Mouse (Mus musculus) cerebellum, postnatal 36 days (tissue): ENCODE measurements around the gene Ptprc.

Experiments
- DNase-seq, 2 experiments: peaks; one replicate each; pipeline ENCODE4 v3.0.0; 2021 to 2022; ENCODE audit warnings: mixed read lengths in 2 of 2

The Ptprc gene

DNA sequence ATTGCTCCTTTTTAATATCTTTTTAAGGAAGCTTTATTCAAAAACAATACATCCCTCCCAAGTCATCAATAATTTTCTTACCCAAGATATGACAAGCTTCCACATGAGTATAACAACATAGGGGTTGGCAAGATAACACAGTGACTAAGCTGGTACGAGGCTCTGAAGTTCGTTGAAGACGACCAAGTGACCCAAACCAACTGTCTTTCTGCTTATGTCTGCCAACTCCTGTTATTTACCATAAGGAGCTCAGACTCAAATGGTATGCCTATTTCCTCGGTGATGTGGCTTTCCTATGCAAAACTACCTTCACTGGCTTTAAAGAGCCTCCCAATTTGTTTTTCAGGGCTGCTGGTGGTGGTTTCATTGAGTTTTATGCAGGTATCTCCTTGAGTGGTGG, at the start of gene Ptprc:
Gene Ptprc, minus strand, starts transcription at position 215 of the 400 bp plus-strand sequence.
- no peak for DNase-seq

DNA sequence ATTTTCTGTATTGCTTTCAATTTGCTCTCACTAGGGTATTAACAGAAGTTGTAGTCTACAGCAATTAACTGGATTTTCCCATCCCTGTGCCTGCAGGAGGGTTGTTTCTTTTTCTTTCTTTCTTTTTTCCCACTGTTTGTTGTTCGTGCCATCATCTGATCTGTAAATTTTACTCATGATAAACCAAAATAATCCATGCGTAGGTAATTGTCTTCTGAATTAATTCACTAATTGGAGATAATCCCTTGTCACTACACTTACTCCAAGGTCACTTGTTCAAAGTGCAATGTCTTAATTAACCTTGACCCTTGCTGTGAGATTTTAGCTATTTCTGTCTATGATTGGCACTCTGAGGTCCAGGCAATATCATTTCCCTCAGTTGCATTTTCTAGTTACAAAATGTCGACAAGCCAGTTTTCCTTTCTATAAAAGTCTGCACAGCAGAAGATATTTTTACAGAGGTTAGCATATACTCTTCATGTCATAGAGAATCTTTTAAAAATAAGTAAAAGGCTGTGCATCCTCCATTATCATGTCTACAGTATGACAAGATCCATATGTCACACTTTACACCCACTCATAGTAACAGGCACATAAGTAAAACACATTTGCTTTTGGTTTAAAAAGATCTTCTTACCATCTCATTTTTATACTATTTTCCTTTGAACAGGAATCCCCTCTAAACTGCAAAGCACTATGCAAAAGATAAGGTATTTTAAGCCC, 39.4 kb upstream of the Ptprc start:
- no peak for DNase-seq

DNA sequence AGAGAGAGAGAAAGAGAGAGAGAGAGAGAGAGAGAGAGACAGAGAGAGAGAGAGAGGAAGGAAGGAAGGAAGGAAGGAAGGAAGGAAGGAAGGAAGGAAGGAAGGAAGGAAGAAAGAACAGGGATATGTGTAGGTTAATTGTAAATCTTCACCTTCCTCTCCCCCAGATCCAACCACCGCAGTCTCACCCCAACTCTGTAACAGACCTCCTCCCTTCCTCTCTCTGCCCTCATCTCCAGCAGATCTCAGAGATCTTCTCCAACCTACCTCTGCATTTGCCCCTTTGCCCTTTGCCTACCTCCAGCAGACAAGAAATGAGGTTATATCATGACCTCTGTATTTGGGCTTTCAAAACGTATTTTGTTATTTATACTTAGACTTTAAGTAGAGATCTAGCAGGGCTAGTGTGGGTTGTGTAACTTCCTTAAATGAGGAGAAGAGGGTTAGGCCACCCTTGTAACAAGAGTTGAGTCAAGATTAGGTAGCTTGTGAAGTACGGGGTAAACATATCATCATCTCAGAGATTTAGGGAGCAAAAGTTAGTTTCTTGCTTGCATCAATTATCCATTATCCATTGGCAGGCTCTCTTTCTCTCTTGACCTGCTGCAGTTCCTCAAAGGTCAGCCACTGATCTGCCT, 35.0 kb upstream of the Ptprc start:
- no peak for DNase-seq

DNA sequence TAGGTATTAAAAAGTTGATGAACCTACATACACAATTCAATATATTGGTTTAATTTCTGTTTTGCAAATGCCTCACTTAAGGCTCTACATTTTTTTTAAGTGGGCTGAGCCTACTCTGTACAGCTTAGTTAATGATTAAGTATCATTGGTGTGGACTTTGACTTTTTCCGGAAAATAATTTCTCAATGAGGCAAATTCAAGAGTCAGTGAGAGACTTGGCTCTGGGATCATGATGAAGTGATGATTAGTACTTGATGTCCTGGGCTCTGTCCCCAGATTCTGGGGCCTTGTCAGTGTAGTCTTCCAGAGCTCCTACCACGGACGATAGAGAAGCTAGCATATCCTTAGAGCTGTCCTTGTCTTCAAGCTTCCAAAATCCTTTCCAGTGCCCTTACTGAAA, 34.2 kb upstream of the Ptprc start:
- no peak for DNase-seq

DNA sequence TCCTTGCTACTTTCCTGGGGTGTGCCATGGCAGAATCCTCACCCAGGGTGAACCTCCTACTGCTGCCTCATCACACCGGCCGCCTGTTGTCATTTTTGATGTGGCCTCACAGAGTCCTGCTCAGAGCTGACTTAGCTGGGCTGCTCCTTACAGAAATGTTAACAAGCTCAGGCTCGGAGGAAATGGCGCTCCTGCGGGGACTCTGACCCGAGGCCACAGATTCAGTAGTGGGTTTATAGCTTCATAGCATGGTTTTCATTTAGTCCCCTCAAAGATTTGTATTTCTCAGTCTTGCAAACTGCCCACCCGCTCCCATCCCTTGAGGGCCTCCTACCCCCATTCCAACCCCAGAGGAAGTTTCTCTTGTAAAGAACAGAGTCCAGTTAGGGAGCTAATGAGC, 30.5 kb upstream of the Ptprc start:
- no peak for DNase-seq

DNA sequence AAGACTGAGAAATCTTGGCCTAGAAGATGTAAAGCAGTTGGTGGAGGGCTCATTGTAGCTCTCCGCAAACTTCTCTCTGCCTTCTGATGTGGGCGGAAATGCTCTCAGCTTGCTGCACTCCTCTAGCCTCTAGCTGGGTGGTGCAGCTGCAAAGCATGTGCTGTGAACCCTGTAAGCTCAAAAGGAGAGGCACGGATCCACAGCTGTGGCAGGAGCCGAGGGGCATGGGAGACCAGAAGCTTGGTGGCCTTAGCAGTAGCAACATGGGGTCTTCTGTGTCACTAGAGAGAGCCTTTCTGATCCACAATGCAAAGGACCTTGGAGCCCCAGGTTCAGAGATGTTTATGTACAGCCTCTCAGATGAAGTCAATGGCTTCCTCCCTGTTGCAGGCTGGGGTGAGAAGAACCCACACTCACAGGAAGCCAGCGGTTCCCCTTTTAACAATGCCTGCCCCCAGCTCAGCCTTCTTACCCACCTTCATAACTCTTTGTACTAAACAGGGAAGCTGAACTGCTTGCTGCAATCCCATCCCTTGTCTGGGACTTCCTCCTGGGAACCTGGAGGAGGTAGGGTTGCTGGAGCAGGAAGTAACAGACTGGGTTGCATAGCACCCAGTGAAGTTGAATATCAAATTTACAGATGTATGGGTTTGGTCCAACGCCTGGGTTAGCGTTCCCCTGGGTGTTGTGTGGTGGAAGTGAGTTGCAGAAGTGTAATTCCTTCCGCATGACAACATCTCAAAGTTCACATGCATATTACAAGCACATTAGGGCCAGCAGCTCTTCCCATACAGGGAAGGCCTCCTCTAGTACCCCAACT, 16.4 kb upstream of the Ptprc start:
- DNase-seq, result no peak

DNA sequence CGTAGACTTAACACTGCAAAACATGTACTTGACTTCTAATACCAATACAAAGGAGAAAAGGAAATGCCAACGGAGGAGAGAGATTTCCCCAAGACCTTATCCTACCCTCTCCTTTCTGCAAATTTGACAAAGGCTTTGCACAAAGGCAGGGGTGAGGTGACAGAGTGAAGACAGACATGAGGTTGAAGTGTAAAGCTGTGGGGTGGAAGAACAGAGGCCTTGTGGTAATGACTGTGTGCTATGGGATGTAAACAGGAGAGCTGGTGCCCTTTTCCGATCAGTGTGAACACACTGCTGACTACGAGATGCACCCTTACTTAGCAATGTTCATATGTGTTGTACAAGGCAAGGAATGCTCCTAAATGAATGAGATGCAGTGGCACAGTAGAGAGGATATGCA, 12.6 kb upstream of the Ptprc start:
- DNase-seq, result no peak

DNA sequence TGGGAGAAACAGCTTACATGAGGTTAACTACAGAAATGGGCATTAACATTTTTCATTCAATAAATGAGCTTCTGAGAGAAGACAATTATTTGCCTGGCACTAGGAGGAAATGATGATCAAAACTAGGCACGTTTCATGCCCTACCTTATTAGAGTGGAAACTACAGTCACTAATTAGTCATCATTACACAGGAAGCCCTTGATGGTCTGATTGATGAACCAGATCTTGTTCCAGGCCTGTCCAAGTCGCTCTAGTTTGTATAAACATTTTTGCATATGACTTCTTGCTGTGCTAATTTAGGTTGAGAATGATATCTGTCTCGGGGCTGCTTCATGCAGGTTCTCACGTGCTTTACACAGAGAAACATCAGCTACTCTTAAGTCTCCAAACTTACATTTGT, 10.4 kb upstream of the Ptprc start:
- no peak for DNase-seq

DNA sequence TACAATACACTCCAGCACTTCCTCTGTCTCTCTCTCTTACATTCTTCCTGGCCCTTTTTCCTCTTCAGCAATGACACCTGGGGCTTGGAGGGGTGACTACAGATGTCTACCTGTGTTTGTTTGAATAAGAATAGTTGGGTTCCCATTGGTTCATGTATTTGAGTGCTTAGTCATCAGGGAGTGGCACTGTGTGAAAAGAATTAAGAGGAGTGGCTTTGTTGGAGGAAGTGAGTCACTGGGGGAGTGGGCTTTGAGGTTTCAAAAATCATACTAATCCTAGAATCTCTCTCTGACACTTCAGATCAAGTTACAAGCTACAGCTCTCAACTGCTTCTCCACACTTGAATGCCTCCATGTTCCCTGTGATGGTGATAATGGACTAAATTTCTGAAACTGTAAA, 4.6 kb upstream of the Ptprc start:
- DNase-seq, result no peak

DNA sequence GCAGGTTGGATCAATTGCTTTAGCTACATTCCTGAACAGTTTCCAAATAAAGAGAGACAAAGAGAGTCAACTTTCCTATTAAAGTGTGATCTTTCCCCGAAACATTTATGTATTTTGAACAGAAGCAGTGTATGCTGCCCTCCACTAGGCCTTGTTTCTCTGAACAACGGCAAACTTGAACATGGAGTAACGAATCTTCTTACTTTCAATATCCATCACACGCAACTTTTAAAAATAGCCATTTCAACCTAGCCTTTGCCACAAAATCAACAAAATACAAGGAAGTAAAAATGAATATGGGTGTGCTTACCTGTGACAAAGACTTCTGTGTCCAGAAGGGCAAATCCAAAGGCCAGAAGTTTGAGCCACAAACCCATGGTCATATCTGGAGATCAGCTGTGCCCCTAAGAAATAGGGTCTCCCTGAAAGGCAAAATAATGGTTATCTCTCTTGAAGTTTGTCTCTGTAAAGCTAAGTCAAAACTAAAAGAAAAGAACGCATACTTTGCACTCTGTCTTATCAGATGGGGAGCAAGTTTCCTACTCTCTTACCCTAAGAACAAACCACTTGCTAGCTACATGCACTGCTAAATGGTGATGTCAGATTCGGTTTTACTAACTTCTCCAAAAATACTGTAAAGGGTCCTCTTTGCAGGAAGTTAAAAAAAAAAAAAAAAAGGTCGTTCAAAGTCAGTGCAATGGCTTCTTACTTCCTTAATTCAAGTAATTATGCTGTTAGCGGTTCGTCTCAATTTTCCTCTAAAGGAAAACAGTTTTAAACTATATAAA, 609 bp downstream of the Ptprc start:
- no peak for DNase-seq

DNA sequence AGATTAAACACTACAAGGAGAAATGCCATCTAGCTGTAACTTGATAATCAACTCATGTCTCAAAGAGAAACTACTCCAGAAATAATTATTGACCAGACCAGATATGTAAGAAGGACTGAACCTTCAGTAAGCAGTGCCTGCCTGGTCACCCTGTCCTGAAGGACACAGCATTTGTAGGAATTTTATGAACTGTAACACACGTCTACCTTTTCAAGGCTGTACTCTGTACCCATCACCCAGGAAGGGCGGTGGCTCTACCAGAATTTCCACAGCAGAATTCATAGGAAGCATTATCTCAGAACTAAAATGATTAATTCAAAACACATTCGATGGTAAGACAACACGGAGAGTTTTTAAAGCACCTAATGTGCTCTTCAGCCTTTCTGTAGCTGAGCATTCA, 1.4 kb downstream of the Ptprc start:
- no peak for DNase-seq

DNA sequence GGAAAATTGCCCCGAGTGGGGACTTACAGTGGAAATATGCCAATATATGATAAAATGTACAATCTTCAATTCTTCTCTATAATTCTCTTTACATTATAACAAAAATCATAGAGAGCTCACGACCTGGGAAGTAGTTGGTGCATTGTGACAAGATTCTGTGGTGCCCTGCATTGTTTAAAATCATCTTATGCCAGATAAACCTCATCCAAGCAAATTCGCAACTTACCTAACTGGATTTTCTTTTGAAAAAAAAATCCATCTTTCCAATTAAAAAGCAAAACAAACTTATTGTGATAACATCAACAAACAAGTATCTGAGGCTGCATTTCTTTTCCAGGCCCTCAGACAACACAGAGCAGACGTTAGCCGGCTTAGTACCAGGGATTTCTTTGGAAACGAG, 1.8 kb downstream of the Ptprc start:
- no peak for DNase-seq

DNA sequence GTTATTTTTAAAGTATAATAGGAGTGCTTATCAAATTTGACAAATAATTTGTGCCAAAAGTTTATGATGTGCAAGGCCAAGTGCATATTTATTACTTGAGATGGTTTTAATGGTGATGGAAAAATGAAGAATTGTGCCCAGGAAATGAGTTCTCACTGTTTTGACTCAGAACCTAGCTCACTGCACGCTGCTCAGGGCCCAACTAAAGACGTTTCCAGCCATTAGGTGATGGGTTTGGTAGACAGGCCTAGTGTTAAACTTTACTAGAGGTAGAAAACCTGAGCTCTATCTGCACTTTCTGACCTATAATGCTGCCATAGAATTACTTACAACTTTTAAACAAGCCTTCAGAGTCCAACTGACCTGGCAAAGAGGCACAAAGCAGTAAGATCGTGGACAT, 3.0 kb downstream of the Ptprc start:
- no peak for DNase-seq

DNA sequence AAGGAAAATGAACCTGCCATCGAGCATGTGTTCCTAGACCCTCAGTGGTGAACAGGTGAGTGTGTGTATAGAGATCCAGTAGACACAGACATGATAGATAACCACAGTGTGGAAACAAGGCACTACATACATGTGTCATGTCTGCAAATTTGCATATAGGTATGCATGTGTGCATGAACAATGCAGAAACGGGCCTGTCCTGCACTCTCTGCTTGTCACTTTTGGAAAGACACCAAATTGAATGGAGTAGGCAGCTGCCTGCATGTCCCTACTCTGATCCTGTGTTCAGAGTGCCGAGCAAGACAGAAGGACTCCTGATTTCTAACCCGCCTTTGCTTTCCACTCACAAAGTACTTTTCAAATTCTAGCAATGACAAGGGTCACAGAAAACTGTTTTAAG, 3.4 kb downstream of the Ptprc start:
- DNase-seq, result no peak

DNA sequence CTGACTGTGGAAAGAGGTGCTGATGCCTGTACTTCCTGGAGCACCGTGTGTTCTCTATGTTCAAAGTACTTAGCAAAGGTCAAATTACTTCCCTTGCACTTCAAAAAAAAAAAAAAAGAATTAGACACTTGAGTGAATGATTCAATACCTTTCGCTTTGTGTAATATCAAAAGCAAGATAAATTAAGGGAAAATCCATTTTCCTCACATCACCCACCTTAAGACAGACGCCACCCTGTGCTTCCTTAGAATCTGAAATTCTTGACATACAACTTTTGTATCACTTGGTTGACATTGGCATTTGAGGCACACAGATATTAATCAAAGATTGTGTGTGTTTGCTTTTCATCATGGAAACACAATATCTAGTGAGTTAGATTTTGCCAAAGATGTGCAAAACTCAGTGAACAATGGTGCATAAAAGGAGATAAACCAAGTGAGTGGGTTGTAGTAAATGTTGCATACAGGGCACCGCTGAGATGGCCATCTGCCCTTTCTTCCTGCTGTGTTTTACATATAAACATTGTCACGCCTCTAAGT, 9.2 kb downstream of the Ptprc start:
- no peak for DNase-seq

DNA sequence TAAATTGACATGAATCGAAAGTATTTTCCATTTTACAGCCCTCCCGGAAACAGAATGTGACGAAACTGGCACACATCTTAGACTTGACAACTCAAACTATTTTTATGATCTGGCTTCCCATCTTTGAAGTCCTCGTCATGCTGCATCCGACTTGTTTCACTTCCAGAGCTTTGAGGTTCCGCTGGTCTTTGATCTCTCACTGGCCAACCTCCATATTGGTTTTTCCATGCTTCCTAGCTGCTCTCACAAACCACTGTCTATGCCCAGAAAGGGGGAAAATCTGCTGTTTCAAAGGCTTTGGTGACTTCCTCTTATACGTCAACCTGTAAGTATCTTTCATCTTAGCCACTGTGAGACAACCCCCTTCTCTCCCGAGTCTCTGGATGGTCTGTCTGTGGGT, 12.9 kb downstream of the Ptprc start:
- no peak for DNase-seq

DNA sequence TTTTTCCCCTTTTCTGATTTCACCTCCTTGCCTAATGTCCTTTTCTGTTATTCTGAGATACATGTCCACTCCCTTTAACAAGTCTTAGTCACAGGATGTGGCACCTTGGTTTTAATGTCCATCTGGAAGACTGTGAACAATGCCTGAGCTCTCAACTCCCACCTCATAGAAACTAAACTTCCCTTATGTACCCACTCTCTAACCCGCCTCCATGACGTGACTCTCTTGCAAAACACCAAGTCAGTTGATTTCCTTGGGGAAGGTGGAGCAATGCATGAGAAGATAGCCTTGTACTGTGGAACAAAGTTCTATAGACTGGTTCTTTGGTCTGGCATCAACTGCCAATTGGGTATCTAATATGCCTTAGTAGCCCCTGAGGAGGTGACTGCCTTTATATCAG, 16.6 kb downstream of the Ptprc start:
- no peak for DNase-seq

DNA sequence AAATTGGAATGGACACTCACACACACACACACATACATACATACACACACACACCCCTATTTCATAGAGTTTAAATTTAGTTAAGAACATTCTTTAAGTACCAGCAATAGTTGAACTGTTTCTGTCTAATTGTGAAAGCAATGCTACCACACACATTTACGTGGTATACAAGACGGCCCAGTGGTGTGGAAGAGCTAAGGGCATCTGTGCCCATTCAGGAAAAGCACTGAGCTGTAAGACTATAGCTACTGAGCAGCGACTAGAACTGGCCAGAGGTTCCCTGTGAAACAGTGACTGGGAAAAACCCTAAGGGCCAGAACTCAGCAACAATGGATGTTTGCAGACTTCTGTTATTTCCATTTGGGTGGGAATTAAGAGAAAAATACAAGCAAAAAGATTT, 17.3 kb downstream of the Ptprc start:
- no peak for DNase-seq

DNA sequence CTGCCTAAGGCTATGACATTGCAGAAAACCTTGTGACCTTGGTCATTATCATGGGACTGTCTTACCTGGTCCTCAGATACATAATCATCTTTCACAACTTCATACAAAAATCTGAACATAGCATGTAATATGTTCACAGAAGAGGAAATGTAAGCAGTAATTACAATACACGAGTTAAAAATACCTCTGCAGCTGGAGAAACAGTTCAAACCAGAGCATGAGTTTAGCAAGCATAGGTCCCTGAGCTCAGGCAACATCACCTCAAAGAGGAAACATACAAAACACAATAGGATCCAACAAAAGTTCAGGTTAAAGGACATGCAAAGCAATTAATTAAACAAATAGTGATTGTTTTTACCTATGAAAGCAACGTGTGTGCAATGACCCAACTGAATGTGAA, 17.8 kb downstream of the Ptprc start:
- DNase-seq, result no peak

DNA sequence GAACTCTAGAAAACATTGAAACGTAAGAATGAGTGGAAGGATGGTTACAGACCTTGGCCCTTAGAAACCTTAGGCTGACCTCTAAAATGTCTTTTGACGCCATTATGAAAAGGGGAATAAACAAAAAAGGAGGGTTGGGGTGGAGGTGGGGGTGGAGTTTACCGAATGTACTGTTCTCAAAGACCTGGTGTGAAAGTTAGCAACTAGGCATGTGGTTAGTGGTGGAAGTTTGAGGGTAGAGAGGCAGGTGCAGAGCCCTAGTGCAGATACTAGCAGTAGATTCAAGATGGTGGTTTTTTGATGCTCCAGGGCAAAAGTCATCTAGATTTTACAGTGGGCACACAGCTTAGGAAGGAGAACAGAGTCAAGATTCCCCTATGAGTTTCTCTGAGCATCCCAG, 18.5 kb downstream of the Ptprc start:
- no peak for DNase-seq

DNA sequence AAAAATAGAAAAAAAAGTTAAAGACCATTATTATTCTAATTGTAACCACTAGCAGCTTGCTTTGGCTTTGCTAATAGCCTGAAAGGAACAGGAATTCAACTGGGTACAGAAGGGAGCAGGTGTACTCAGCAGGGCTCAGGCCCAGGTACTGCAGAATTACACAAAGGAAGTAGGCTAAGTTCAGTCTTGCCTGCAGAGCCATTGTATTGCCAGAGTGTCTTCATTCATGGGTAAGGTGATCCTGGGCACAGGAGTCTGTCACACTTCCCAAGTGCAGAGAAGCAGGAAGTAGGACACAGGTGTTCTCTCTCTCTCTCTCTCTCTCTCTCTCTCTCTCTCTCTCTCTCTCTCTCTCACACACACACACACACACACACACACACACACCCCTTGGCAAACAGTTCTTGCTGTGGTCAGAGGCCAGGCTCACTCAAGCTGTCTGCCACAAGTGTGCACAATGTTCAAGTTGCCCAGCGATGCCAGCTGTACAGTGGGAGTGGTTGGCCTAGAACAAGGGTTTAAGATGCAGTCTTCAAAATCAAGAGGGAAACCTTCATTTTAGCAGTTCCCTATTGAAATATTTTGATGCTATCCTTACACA, 21.2 kb downstream of the Ptprc start:
- DNase-seq, result no peak

DNA sequence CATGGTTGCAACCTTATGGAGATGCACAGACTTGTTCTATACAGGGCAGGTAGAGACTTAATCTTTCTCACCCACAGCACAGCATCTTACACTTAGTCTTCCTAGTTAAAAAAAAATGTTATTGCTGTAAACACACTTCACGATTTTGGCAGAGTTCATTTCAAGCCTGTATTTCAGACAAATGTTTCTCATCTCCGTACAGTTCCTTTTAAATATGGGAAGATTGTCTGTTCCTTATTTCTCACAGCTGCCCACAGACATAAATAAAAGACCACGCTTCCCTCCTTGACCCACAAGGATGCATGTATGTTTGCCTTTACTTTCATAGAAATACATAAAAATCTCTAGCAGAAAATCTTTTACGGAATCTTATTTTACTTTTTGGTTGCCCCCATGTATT, 22.4 kb downstream of the Ptprc start:
- DNase-seq, result no peak

DNA sequence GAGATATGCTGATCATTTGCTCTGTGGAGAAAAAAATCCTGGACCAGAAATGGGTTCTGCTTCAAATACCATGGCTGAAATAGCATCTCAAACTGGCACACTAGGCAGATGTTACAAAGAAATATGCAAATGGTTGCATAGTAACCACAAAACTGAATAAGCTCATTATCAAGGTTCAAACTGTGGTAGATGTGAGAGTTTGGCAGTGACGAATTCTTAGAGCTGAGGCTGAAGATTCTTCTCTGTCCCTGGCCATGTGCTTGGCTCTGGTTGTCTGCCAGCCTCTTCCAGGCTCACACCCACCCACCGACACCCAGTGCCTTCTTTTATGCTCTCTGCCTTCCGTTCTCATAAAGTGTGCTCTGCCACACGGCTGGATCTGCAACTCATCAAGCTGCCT, 26.7 kb downstream of the Ptprc start:
- DNase-seq, result no peak
